Mouse (Mus musculus): ENCODE results near the gene Gpc6. TPM values are rescaled to one million over a fixed set of nuclear protein-coding genes. Genes with fewer than 3 reads are reported as not detected.

The Gpc6 gene
- total and polyA plus RNA-seq, 3 experiments, result not detected

GRCm38 (mm10) chr14:117988444-117988843, 1063.3 kb downstream of the Gpc6 start:
- Histone ChIP-seq H3K79me2 (ENCODE audit: control insufficient read depth, insufficient read depth, low read length, poor library complexity) (no peaks in the 10 kb centered on the region), H3K9me3 (replicated peaks; ENCODE audit: insufficient read depth, low read length) (no peaks in the 10 kb centered on the region), H3K27ac (ENCODE audit: control insufficient read depth, low read depth, low read length) (no peak overlapping the region), H3K9ac (ENCODE audit: control insufficient read depth, low read depth, low read length, poor library complexity, severe bottlenecking) (no peak overlapping the region), H3K27me3 (ENCODE audit: control insufficient read depth in 1 of 2, insufficient read depth in 2 of 2, low read length in 2 of 2) (no peaks in the 10 kb centered on the region), H3K36me3 (ENCODE audit: control insufficient read depth in 1 of 2, insufficient read depth in 2 of 2, low read length in 2 of 2) (no peaks in the 10 kb centered on the region), H3K4me3 (ENCODE audit: control insufficient read depth in 1 of 2, insufficient read depth in 1 of 2, low read depth in 2 of 2, low read length in 2 of 2) (no peak overlapping the region), H3K4me1 (ENCODE audit: control insufficient read depth in 1 of 2, insufficient read depth in 2 of 2, low read length in 2 of 2) (no peaks in the 10 kb centered on the region)
- DNase-seq (ENCODE audit: low read depth, low spot score), result no peak
- TF ChIP-seq POLR2AphosphoS5 (IDR thresholded peaks at IDR 0.05; ENCODE audit: borderline replicate concordance, low read depth, low read length), result no peak
- peak; percentile 62 for TF ChIP-seq USF1 (IDR thresholded peaks at IDR 0.05; ENCODE audit: low read depth, low read length)

DNA sequence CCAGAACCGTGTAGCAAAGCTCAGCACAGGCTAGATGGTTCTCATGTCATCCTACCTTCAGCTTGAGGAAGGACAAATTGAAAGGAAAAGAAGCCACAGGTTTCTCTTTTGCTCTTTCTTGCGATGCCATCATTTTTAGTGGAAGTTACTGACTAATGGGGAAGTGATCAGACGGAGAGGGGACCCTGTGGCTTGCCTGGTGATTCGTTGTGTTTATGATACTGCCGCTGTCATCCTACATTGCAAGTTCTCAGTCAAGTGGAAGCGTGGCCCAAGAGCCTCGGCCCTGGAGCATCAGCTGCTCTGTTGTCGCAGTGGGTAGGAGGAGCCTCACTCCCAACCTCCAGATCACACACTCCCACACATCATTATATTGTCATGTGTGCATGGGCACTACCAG, 1065.1 kb downstream of the Gpc6 start:
- Histone ChIP-seq H3K27me3 (ENCODE audit: control insufficient read depth in 1 of 2, insufficient read depth in 2 of 2, low read length in 2 of 2) (no peaks in the 10 kb centered on the region), H3K79me2 (ENCODE audit: control insufficient read depth, insufficient read depth, low read length, poor library complexity) (no peaks in the 10 kb centered on the region), H3K4me1 (ENCODE audit: control insufficient read depth in 1 of 2, insufficient read depth in 2 of 2, low read length in 2 of 2) (no peaks in the 10 kb centered on the region), H3K9me3 (replicated peaks; ENCODE audit: insufficient read depth, low read length) (no peaks in the 10 kb centered on the region), H3K4me3 (ENCODE audit: control insufficient read depth in 1 of 2, insufficient read depth in 1 of 2, low read depth in 2 of 2, low read length in 2 of 2) (no peak overlapping the region), H3K36me3 (ENCODE audit: control insufficient read depth in 1 of 2, insufficient read depth in 2 of 2, low read length in 2 of 2) (no peaks in the 10 kb centered on the region), H3K27ac (ENCODE audit: control insufficient read depth, low read depth, low read length) (no peak overlapping the region), H3K9ac (ENCODE audit: control insufficient read depth, low read depth, low read length, poor library complexity, severe bottlenecking) (no peak overlapping the region)
- no peak for TF ChIP-seq POLR2AphosphoS2 (IDR thresholded peaks at IDR 0.05; ENCODE audit: low read length)
- TF ChIP-seq MEF2A (IDR thresholded peaks at IDR 0.05; ENCODE audit: extremely low read depth, insufficient replicate concordance, low read depth, low read length, poor library complexity, severe bottlenecking), result no peak
- no peak for TF ChIP-seq MAZ (IDR thresholded peaks at IDR 0.05; ENCODE audit: low read depth, low read length)
- TF ChIP-seq RCOR1 (IDR thresholded peaks at IDR 0.05; ENCODE audit: low read depth, low read length), result no peak
- TF ChIP-seq MAFK (IDR thresholded peaks at IDR 0.05; ENCODE audit: borderline replicate concordance, low read depth, low read length), result no peak
- TF ChIP-seq UBTF (IDR thresholded peaks at IDR 0.05; ENCODE audit: borderline replicate concordance, insufficient read depth, low read depth, low read length), result no peak
- no peak for TF ChIP-seq ZMIZ1 (IDR thresholded peaks at IDR 0.05; ENCODE audit: low read depth, low read length)
- no peak for TF ChIP-seq GATA1 (IDR thresholded peaks at IDR 0.05; ENCODE audit: low read depth, low read length)
- no peak for TF ChIP-seq EP300 (IDR thresholded peaks at IDR 0.05; ENCODE audit: low read depth in 1 of 2, low read length in 2 of 2)
- TF ChIP-seq MAX (IDR thresholded peaks at IDR 0.05; ENCODE audit: low read length), result no peak
- no peak for TF ChIP-seq NRF1 (IDR thresholded peaks at IDR 0.05; ENCODE audit: insufficient read depth, low read depth, low read length, poor library complexity, severe bottlenecking)
- no peak for TF ChIP-seq RAD21 (IDR thresholded peaks at IDR 0.05; ENCODE audit: low read depth, low read length)
- TF ChIP-seq POLR2A (IDR thresholded peaks at IDR 0.05; ENCODE audit: control insufficient read depth in 1 of 2, insufficient read depth in 1 of 2, low read depth in 1 of 2, low read length in 2 of 2, poor library complexity in 1 of 2), result no peak
- no peak for TF ChIP-seq MXI1 (IDR thresholded peaks at IDR 0.05; ENCODE audit: low read depth, low read length)
- TF ChIP-seq CHD2 (IDR thresholded peaks at IDR 0.05; ENCODE audit: low read length), result no peak
- TF ChIP-seq MYC (IDR thresholded peaks at IDR 0.05; ENCODE audit: low read depth, low read length), result no peak
- no peak for TF ChIP-seq TBP (IDR thresholded peaks at IDR 0.05; ENCODE audit: low read depth, low read length)
- no peak for TF ChIP-seq SIN3A (IDR thresholded peaks at IDR 0.05; ENCODE audit: low read length)
- TF ChIP-seq TAL1 (IDR thresholded peaks at IDR 0.05; ENCODE audit: low read length), result no peak
- no peak for TF ChIP-seq USF1 (IDR thresholded peaks at IDR 0.05; ENCODE audit: low read depth, low read length)
- no peak for DNase-seq (ENCODE audit: low read depth, low spot score)
